11 mouse cellular contexts compared by ENCODE assay signal in genomic region chr11:113294518-113294917, GRCm38 (mm10).
DNase-seq lines count a peak whose midpoint lies in the region; ATAC-seq lines count a peak whose summit lies in the region.
"Had no signal": no experiment of that assay in that cellular context is flagged by ENCODE, and none has a peak within 500 bp of the region (broad histone marks: within the 10 kb centered on the region; RNA-seq: fewer than 3 reads in every experiment).

No protein-coding gene starts in this region.

- no peak overlapping the region for H3K4me3 ChIP-seq in forebrain, embryonic 10.5 days
- no peak overlapping the region for H3K4me3 ChIP-seq in forebrain, embryonic 11.5 days (ENCODE audit: low read depth, low read length)
- no peak overlapping the region for H3K4me3 ChIP-seq in heart, embryonic 16.5 days (ENCODE audit: low read length)
- H3K4me3 ChIP-seq in limb, embryonic 13.5 days: no peak overlapping the region
- no peak overlapping the region for H3K4me3 ChIP-seq in kidney, embryonic 16.5 days (ENCODE audit: low read length)

- no peak; the same call in 1 of the 2 replicates for ATAC-seq in forebrain, embryonic 11.5 days (replicated peaks; ENCODE audit: low FRiP score)
- ATAC-seq in heart, embryonic 16.5 days (replicated peaks; ENCODE audit: extremely low read depth, insufficient read depth, low FRiP score): peak; percentile 37; the same call in 1 of the 2 replicates
- no peak for ATAC-seq in limb, embryonic 13.5 days (ENCODE audit: low FRiP score, low read depth)
- ATAC-seq in megakaryocyte progenitor cell, adult 5-6 weeks (replicated peaks; ENCODE audit: poor library complexity): no peak
- ATAC-seq in erythroid progenitor cell, adult 5-6 weeks (replicated peaks; ENCODE audit: low FRiP score, poor library complexity, severe bottlenecking): no peak
- no peak for ATAC-seq in kidney, embryonic 16.5 days (ENCODE audit: low FRiP score, low TSS enrichment)

- no peak overlapping the region for H3K4me2 ChIP-seq in forebrain, embryonic 11.5 days (ENCODE audit: low read depth, low read length, severe bottlenecking)
- no peak overlapping the region for H3K4me2 ChIP-seq in heart, embryonic 16.5 days (ENCODE audit: low read depth, low read length)
- H3K4me2 ChIP-seq in limb, embryonic 13.5 days (replicated peaks): peak overlapping the region; percentile 23; the same call in 1 of the 2 replicates
- no peak overlapping the region for H3K4me2 ChIP-seq in kidney, embryonic 16.5 days (replicated peaks; ENCODE audit: low read depth, low read length)
- H3K4me2 ChIP-seq: liver, embryonic 11.5 days had no signal

- H3K36me3 ChIP-seq in forebrain, embryonic 10.5 days (replicated peaks): no peaks in the 10 kb centered on the region
- no peaks in the 10 kb centered on the region for H3K36me3 ChIP-seq in forebrain, embryonic 11.5 days (ENCODE audit: control insufficient read depth, insufficient read depth, low read length)
- H3K36me3 ChIP-seq in heart, embryonic 16.5 days (ENCODE audit: control insufficient read depth, insufficient read depth): no peaks in the 10 kb centered on the region
- H3K36me3 ChIP-seq in limb, embryonic 13.5 days: no peaks in the 10 kb centered on the region
- H3K36me3 ChIP-seq in kidney, embryonic 16.5 days (ENCODE audit: insufficient read depth, low read length): no peaks in the 10 kb centered on the region

- no peaks in the 10 kb centered on the region; the same call in 1 of the 2 replicates for H3K27me3 ChIP-seq in forebrain, embryonic 10.5 days (ENCODE audit: poor library complexity, severe bottlenecking)
- H3K27me3 ChIP-seq in forebrain, embryonic 11.5 days (ENCODE audit: control insufficient read depth, insufficient read depth, low read length): no peaks in the 10 kb centered on the region
- no peaks in the 10 kb centered on the region for H3K27me3 ChIP-seq in heart, embryonic 16.5 days (ENCODE audit: control insufficient read depth, insufficient read depth, low read length)
- H3K27me3 ChIP-seq in limb, embryonic 13.5 days: no peaks in the 10 kb centered on the region; the same call in 1 of the 2 replicates
- H3K27me3 ChIP-seq in kidney, embryonic 16.5 days (ENCODE audit: insufficient read depth, low read length): no peaks in the 10 kb centered on the region

- H3K9me3 ChIP-seq in forebrain, embryonic 10.5 days: no peaks in the 10 kb centered on the region
- H3K9me3 ChIP-seq in forebrain, embryonic 11.5 days (ENCODE audit: control insufficient read depth, low read length): no peaks in the 10 kb centered on the region
- no peaks in the 10 kb centered on the region for H3K9me3 ChIP-seq in heart, embryonic 16.5 days (replicated peaks; ENCODE audit: control insufficient read depth, low read length)
- H3K9me3 ChIP-seq in limb, embryonic 13.5 days: no peaks in the 10 kb centered on the region
- H3K9me3 ChIP-seq in kidney, embryonic 16.5 days (ENCODE audit: low read length): no peaks in the 10 kb centered on the region

- peak overlapping the region; percentile 68 for H3K27ac ChIP-seq in forebrain, embryonic 10.5 days
- H3K27ac ChIP-seq in forebrain, embryonic 11.5 days (ENCODE audit: low read depth, low read length): no peak overlapping the region
- no peak overlapping the region for H3K27ac ChIP-seq in heart, embryonic 16.5 days (ENCODE audit: low read length)
- peak overlapping the region; percentile 61; the same call in 1 of the 2 replicates for H3K27ac ChIP-seq in limb, embryonic 13.5 days
- H3K27ac ChIP-seq in kidney, embryonic 16.5 days (ENCODE audit: low read length): no peak overlapping the region

- peaks cover 59% of the 10 kb centered on the region for H3K4me1 ChIP-seq in forebrain, embryonic 10.5 days
- H3K4me1 ChIP-seq in forebrain, embryonic 11.5 days (replicated peaks; ENCODE audit: control insufficient read depth, insufficient read depth, low read length): peaks cover 9% of the 10 kb centered on the region
- no peaks in the 10 kb centered on the region for H3K4me1 ChIP-seq in heart, embryonic 16.5 days (ENCODE audit: control insufficient read depth, insufficient read depth, low read length)
- H3K4me1 ChIP-seq in limb, embryonic 13.5 days: peaks cover 66% of the 10 kb centered on the region
- peaks cover 19% of the 10 kb centered on the region for H3K4me1 ChIP-seq in kidney, embryonic 16.5 days (ENCODE audit: insufficient read depth, low read length)

- WGBS in forebrain, embryonic 10.5 days: 52% methylated on average over 8 of the region's 8 CpGs
- 52% methylated on average over 8 of the region's 8 CpGs for WGBS in forebrain, embryonic 11.5 days
- WGBS in heart, embryonic 16.5 days: 52% methylated on average over 8 of the region's 8 CpGs
- WGBS in limb, embryonic 13.5 days: 40% methylated on average over 8 of the region's 8 CpGs
- WGBS in kidney, embryonic 16.5 days: 53% methylated on average over 8 of the region's 8 CpGs

- H3K9ac ChIP-seq in forebrain, embryonic 11.5 days (ENCODE audit: low read length): no peak overlapping the region
- no peak overlapping the region for H3K9ac ChIP-seq in heart, embryonic 16.5 days (ENCODE audit: low read length)
- peak overlapping the region; percentile 19; the same call in 1 of the 2 replicates for H3K9ac ChIP-seq in limb, embryonic 13.5 days
- no peak overlapping the region for H3K9ac ChIP-seq in kidney, embryonic 16.5 days (replicated peaks; ENCODE audit: low read length)

- DNase-seq in forebrain, embryonic 10.5 days (ENCODE audit: extremely low spot score, low spot score): no peak
- DNase-seq in forebrain, embryonic 11.5 days (ENCODE audit: low spot score): no peak
- DNase-seq in brain, adult 2 months (ENCODE audit: low read depth, low spot score): peak; percentile 81
- DNase-seq: cerebellum, adult 11-12 months; kidney, adult 9 months had no signal

Comparison
In these comparisons a context has a peak if more than half of its experiments do, and no peak if none do; other contexts are left out.
1. H3K27ac ChIP-seq: peak in forebrain, embryonic 10.5 days (single experiment) and limb, embryonic 13.5 days (single experiment); none in forebrain, embryonic 11.5 days (single experiment), heart, embryonic 16.5 days (single experiment) and kidney, embryonic 16.5 days (single experiment).